Mouse (Mus musculus) liver, embryonic 14.5 days (tissue): ENCODE results near the gene Lasp1. TPM values are rescaled to one million over a fixed set of nuclear protein-coding genes. Genes with fewer than 3 reads are reported as not detected.
A peak's percentile ranks its signal among the peaks of the same experiment; 100 is the strongest.
"Not testable (repeated sequence)": the region's sequence is repeated elsewhere in the genome, so short reads cannot be mapped to it uniquely, and the experiment has no call there.

Source experiments
- ATAC-seq: fragments of 200-750 bp; cut with Nextera tagmentation; 2 replicates; pipeline ENCODE4 v1.8.0; 2017; ENCODE audit warnings: moderate number of reproducible peaks, mild to moderate bottlenecking, moderate library complexity; ENCODE audit not compliant: insufficient read depth
- DNase-seq, 3 experiments: peaks; one replicate each; pipeline ENCODE4 v3.0.0-alpha.2; 2012 to 2013; ENCODE audit warnings: low read depth in 3 of 3, low spot score in 3 of 3
- H3K27ac ChIP-seq: fragments of 300-500 bp; sonication (generic); 2 replicates; pipeline ENCODE4 v1.5.1; 2014; ENCODE audit warnings: moderate library complexity, mild to moderate bottlenecking, control low read depth, inconsistent platforms
- H3K27me3 ChIP-seq: fragments of 300-500 bp; sonication (generic); 2 replicates; pipeline ENCODE4 v1.6.1; 2014; ENCODE audit warnings: mild to moderate bottlenecking, low read length, moderate library complexity; ENCODE audit not compliant: control insufficient read depth, insufficient read depth
- H3K36me3 ChIP-seq: fragments of 300-500 bp; sonication (generic); replicated peaks from 2 replicates; pipeline ENCODE4 v1.6.1; 2014; ENCODE audit warnings: low read depth; ENCODE audit not compliant: control insufficient read depth, insufficient read depth
- H3K4me1 ChIP-seq, 2 experiments: fragments of 200-500 bp in 1 of 2; fragments of 300-500 bp in 1 of 2; sonication (generic) in 1 of 2; replicated peaks; 2 replicates each; pipeline ENCODE4 v1.6.1; 2012 to 2014; ENCODE audit warnings: antibody characterized with exemption in 1 of 2, inconsistent platforms in 1 of 2, low read length in 1 of 2; ENCODE audit not compliant: control insufficient read depth in 2 of 2, insufficient read depth in 2 of 2
- H3K4me2 ChIP-seq: fragments of 300-500 bp; sonication (generic); 2 replicates; pipeline ENCODE4 v1.6.1; 2014; ENCODE audit warnings: low read depth, mild to moderate bottlenecking, control low read depth, moderate library complexity
- H3K4me3 ChIP-seq, 2 experiments: fragments of 200-500 bp in 1 of 2; fragments of 300-500 bp in 1 of 2; sonication (generic) in 1 of 2; 2 replicates each; pipeline ENCODE4 v1.5.1; 2012 to 2014; ENCODE audit warnings: low read depth in 2 of 2, low read length in 2 of 2, mild to moderate bottlenecking in 2 of 2, control low read depth in 1 of 2, inconsistent platforms in 1 of 2, moderate library complexity in 1 of 2; ENCODE audit not compliant: insufficient read depth in 1 of 2
- H3K9ac ChIP-seq: fragments of 300-500 bp; sonication (generic); replicated peaks from 2 replicates; pipeline ENCODE4 v1.6.1; 2014; ENCODE audit warnings: mild to moderate bottlenecking, control low read depth, moderate library complexity
- H3K9me3 ChIP-seq: fragments of 300-500 bp; sonication (generic); 2 replicates; pipeline ENCODE4 v1.6.1; 2016; ENCODE audit warnings: low read length, mixed read lengths; ENCODE audit not compliant: control insufficient read depth
- CTCF ChIP-seq: IDR thresholded peaks from 2 replicates; pipeline ENCODE4 v1.5.1; 2016; ENCODE audit warnings: antibody characterized with exemption, low read depth, control low read depth
- EP300 ChIP-seq: IDR thresholded peaks from 2 replicates; pipeline ENCODE4 v1.6.1; 2016; ENCODE audit warnings: antibody characterized with exemption, low read depth
- WGBS: fragments of 180-500 bp; shearing (Covaris S2); extraction: QIAGEN DNeasy Blood & Tissue Kit; methylation state at CpG from one replicate; pipeline ENCODE4 v1.1.7; 2014; ENCODE audit not compliant: insufficient replicate concordance; 5-methylcytosine and 5-hydroxymethylcytosine counted together
- polyA plus RNA-seq, 2 experiments: library from polyadenylated mRNA; depleted of rRNA in 1 of 2; stranded (reverse) in 1 of 2; unstranded in 1 of 2; fragments of >200 nt; fragmentation: Nextera tagmentation in 1 of 2; extraction: Ambion mirVana in 1 of 2; gene quantifications; 2 replicates each; pipeline versions ENCODE4 v1.2.1 to v1.2.3; 2012 to 2014

Gene Lasp1
- polyA plus RNA-seq, 2 experiments, result 15.5 to 19.1 TPM

DNA sequence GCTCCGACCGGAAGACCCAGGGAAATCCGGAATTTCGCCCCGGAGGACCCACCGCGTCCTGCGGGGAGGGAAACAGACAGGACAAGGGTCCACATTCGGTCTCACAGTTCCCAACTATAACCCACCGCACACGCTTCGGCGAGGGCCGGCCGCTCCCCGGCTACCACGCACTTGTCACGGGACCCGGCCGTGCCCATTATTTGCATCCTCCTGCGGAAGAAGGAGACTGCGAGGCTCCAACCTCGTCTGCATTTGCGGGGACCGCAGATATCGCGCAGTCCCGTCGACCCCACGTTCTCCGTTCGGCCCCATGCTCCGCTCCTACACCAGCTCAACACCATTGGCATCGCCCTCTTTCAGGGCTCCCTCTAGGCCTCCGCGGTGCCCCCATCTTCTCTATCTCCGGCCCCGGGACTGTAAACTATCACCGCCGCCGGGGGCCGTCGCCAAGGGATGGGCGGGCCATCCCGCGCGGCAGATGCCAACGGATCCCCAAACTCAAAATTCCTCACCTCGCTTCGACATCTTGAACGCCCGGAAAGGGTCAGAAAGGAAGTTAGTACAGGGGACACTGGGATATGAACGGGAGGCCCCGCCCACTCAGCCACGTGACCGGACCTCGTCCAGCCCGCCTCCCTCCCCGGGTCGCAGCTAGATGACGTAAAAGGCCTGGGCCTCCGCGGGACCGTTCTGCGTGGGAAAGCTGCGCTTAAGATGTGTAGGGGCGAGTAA is 16.8 kb upstream of the Lasp1 start, which contains the start of gene Rpl23:
TSS of gene Rpl23 (minus strand) at position 606 of the 732 bp plus-strand sequence.
- H3K9me3 ChIP-seq, result no peaks in the 10 kb centered on the region
- no peaks in the 10 kb centered on the region for H3K27me3 ChIP-seq
- H3K4me1 ChIP-seq, result peaks cover 7 to 11% of the 10 kb centered on the region in 2 experiments
- H3K36me3 ChIP-seq, result peaks cover 38% of the 10 kb centered on the region
- H3K9ac ChIP-seq, result peak within 1 kb of the TSS; percentile 94
- peak within 1 kb of the TSS; percentile 87 for H3K4me2 ChIP-seq
- ATAC-seq, result peak; percentile 91
- H3K4me3 ChIP-seq, result peak within 1 kb of the TSS; percentile 79 to 83
- DNase-seq, result peak; percentile 96 to 97 (median 96)
- no peak for TF ChIP-seq EP300
- no peak for TF ChIP-seq CTCF
- under 1% methylated on average over 67 of the region's 67 CpGs for WGBS
- peak within 1 kb of the TSS; percentile 65 for H3K27ac ChIP-seq

DNA sequence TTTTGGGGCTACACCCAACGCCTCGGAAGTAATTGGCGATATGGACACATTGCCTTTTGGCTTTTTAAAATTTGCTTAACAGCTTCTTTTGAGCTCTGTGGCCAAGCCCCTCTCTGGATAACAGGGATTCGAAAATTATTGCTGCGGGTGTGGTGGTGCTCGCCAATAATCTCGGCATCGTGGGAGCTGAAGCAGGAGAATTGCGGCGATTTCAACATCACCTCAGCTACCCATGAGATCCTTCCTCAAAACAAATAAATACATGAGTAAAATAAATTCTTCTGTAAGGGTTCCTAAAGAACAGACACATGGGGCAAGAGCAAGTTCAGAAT is 16.3 kb upstream of the Lasp1 start:
- no peaks in the 10 kb centered on the region for H3K27me3 ChIP-seq
- H3K4me1 ChIP-seq, result peaks cover 7 to 11% of the 10 kb centered on the region in 2 experiments
- TF ChIP-seq CTCF, result no peak
- no peak for TF ChIP-seq EP300
- WGBS, result under 1% methylated on average over 10 of the region's 10 CpGs
- no peaks in the 10 kb centered on the region for H3K9me3 ChIP-seq
- ATAC-seq (no peak), DNase-seq (no peak)
- H3K9ac ChIP-seq, result peak overlapping the region; percentile 94
- H3K36me3 ChIP-seq, result peaks cover 33% of the 10 kb centered on the region
- peak overlapping the region; percentile 79 to 83 for H3K4me3 ChIP-seq
- peak overlapping the region; percentile 65 for H3K27ac ChIP-seq
- H3K4me2 ChIP-seq, result peak overlapping the region; percentile 87

DNA sequence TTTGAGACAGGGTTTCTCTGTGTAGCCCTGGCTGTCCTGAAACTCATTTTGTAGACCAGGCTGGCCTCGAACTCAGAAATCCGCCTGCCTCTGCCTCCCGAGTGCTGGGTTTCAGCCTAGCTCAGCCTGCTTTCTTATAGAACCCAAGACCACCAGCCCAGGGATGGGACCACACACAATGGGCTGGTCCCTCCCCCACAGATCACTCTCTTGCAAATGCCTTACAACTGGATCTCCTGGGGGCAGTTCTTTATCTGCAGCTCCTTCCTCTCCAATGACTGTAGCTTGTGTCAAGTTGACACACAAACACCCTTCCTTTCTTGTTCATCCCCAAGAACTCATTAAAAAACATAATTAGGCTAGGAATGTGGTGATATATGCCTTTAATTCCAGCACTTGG is 10.8 kb upstream of the Lasp1 start:
- Histone ChIP-seq H3K27ac (no peak overlapping the region), H3K36me3 (no peaks in the 10 kb centered on the region), H3K9ac (no peak overlapping the region), H3K4me3 (no peak overlapping the region), H3K9me3 (no peaks in the 10 kb centered on the region), H3K27me3 (no peaks in the 10 kb centered on the region), H3K4me1 (no peaks in the 10 kb centered on the region; a peak in 1 of 4 replicates), H3K4me2 (no peak overlapping the region)
- TF ChIP-seq EP300 (no peak), CTCF (no peak)
- DNase-seq (no peak), ATAC-seq (no peak)
- 67% methylated on average over 3 of the region's 3 CpGs for WGBS

DNA sequence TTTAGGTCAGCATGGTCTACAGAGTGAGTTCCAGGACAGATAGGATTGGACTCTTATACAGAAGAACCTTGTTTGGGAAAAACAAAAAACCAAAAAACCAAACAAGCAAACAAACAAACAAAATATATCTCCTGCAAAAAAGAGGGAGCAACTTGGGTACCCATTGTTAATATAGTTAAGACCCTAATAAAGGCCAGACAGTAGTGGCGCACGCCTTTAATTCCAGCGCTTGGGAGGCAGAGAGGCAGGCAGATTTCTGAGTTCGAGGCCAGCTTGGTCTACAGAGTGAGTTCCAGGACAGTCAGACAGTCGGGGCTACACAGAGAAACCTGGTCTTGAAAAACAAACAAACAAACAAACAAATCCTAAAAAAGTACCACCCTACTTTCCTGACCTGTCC is 9.1 kb upstream of the Lasp1 start:
- H3K4me3 ChIP-seq, result no peak overlapping the region
- no peak for ATAC-seq
- no peaks in the 10 kb centered on the region for H3K27me3 ChIP-seq
- H3K4me1 ChIP-seq, result no peaks in the 10 kb centered on the region
- no peak overlapping the region for H3K9ac ChIP-seq
- no peaks in the 10 kb centered on the region for H3K36me3 ChIP-seq
- no peaks in the 10 kb centered on the region for H3K9me3 ChIP-seq
- 73% methylated on average over 5 of the region's 5 CpGs for WGBS
- no peak overlapping the region for H3K4me2 ChIP-seq
- no peak overlapping the region for H3K27ac ChIP-seq
- no peak for TF ChIP-seq EP300
- TF ChIP-seq CTCF, result no peak
- no peak for DNase-seq

DNA sequence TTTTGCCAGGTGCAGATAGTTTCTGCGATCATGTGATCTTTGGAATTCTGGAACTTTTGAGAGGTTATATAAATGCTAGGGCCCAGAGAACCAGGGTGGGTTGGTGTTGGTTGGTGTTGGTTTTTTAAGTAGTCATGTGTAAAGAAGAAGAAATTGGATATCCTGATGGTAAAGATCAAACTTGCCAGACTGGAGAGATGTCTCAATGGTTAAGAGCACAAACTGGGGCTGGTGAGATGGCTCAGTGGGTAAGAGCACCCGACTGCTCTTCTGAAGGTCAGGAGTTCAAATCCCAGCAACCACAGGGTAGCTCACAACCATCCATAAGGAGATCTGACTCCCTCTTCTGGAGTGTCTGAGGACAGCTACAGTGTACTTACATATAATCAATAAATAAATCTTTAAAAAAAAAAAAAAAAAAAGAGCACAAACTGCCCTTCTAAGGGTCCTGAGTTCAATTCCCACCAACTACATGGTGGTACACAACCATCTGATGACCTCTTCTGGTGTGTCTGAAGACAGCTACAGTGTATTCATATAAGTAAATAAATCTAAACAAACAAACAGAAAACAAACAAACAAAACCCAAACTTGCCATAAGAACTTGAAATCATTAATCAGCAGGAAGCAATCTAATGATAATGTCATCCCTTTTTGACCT is 7.9 kb upstream of the Lasp1 start:
- 49% methylated on average over 2 of the region's 2 CpGs for WGBS
- not testable (repeated sequence) for H3K27ac ChIP-seq, H3K9me3 ChIP-seq, H3K27me3 ChIP-seq, ATAC-seq, H3K4me2 ChIP-seq, H3K4me3 ChIP-seq, H3K4me1 ChIP-seq, DNase-seq, H3K36me3 ChIP-seq, H3K9ac ChIP-seq
